Mouse (Mus musculus): ENCODE measurements around the gene Mtmr11.
"Not testable (repeated sequence)": the region's sequence is repeated elsewhere in the genome, so short reads cannot be mapped to it uniquely, and the experiment has no call there.

The Mtmr11 gene

GRCm38 (mm10) chr3:96172197-96173178, 10.7 kb downstream of the Mtmr11 start, which contains the start of gene Sf3b4:
Gene Sf3b4, plus strand, starts transcription at chr3:96172332.
- DNase-seq, result peak; percentile 86

DNA sequence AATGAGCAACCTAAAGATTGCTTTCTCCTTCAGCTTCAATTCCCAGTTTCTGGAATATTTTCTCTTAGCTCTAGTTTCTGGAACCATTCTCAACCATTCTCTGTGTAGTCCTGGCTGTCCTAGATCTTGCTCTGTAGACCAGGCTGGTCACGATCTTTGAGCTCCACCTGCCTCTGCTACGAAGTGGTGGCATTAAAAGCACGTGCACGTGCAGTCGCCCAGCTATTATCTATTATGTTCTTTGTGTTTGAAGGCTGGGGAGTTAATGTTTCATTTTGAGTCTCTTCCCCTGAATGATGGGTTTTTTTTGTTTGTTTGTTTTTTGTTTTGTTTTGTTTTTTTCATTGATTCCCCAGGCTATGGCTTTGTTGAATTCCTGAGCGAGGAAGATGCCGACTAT, 11.4 kb downstream of the Mtmr11 start:
- DNase-seq, result no peak

GRCm38 (mm10) chr3:96174042-96174441, 12.2 kb downstream of the Mtmr11 start:
- not testable (repeated sequence) for DNase-seq

GRCm38 (mm10) chr3:96175251-96175650, 13.4 kb downstream of the Mtmr11 start:
- DNase-seq, result no peak

DNA sequence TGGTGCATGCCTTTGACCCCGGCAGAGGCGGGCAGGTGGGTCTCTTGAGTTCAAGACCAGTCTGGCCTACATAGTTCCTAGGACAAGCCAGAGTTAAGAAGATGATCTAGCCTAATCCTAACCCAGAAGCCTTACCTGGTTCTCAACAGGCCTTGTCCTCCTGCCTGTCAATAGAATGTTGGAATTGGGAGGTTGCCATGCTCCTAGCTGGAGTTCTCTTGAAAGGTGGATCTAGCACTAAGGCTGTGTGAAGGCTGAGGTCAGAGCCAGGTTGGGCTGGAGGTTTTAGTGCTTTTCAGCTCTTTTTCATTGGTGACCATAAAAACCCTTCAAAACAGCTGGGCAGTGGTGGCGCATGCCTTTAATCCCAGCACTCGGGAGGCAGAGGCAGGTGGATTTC, 16.6 kb downstream of the Mtmr11 start:
- DNase-seq, result no peak

- no peak for DNase-seq
Measured at GRCm38 (mm10) chr3:96178902-96179301, 17.1 kb downstream of the Mtmr11 start.

- DNase-seq, result no peak
Measured at GRCm38 (mm10) chr3:96179531-96179930, 17.7 kb downstream of the Mtmr11 start.

DNA sequence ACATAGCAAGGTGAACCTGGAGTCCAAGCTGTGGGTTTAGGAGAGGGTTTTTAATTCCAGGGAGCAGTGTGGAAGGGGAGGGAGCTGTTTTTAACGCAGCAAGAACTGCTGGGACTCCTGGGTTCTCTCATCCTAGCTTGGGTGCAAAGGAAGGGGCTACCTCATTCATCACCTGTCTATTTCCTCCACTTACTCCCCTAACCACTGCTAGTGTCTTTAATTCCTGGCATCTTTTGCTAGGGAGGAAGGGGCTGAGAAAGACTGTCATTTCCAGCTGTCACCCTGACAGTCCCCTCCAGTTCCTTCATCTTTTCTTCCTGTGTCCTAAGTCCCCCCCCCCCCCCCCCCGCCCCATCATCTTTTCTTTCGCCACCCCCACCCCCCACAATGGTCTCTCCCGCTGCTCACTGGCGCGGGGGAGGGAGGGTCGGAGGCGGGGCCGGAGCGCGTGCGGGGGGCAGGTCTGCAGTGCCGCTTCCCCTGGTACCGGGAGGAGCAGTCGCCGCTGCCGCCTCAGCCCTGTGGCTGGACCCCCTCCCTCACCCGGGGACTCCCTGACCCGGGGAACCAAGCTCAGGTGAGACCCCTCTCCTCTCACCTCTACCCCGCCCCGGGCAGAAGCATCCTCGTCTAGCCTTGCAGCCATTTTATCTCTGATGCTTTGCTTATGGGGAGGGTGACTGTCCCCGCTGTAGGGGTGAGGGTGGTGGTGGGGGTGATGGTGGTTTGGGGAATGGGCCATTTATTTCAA, 19.1 kb downstream of the Mtmr11 start, which contains the start of gene Sv2a:
Gene Sv2a (plus strand): TSS at position 425 of the 751 bp plus-strand sequence.
- DNase-seq, result peak; percentile 77

- DNase-seq, result no peak
Measured at GRCm38 (mm10) chr3:96181510-96182381, 19.9 kb downstream of the Mtmr11 start.

DNA sequence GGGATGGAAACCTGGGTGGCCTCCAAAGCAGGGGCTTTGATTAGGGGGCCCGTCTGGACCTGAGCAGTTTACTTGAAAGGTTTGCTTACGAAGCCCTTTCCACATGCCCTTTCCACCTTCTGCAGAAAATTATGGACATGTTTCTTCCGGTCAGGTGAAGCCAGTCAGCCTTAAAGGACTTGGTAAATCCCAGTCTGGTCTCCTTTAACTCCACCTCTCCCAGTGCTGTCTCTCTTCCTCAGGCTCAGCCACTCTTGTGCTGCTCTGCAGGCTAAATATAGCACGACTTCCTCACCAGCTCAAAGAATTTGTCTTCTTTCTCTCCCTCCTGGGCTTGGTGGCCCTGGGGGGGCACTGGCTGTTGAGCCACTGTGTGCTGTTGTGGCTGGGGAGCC, 20.6 kb downstream of the Mtmr11 start:
- no peak for DNase-seq

DNA sequence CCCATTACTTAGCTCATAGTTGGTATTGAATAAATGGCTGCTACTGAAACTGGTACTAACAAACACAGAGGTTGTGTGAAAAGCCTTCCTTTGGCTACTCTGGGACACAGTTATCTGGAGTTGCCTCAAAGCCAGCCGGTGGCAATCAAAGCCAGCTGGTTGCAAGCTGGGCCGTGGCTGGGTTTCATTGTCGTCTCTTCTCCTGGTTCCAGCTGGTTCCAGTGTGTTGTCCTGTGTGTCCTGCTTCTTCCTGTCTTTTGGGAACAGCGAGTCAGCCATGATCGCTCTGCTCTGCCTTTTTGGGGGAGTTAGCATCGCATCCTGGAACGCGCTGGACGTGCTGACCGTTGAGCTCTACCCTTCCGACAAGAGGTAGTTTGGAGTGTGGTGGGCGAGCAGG, 31.2 kb downstream of the Mtmr11 start:
- DNase-seq, result no peak

DNA sequence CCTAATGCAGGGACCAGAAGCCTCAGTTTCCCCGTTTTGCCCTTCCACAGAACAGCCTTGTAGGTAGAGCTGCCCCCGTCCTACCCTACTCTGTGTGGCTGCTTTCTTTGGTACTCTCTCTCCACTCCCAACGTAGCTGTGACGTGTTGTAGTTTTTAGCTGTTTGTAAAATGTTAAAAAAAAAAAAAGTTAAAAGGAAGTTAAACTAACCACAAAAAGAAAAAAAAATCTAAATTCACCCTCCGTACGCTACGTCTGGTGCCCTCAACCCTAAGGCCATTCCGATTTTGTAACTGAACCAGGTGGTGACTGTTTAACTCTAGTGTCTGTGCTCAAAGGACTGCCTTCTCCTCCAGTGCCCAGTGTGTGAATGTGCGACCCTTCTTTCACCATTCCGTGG, 33.2 kb downstream of the Mtmr11 start:
- peak; percentile 17 for DNase-seq

DNA sequence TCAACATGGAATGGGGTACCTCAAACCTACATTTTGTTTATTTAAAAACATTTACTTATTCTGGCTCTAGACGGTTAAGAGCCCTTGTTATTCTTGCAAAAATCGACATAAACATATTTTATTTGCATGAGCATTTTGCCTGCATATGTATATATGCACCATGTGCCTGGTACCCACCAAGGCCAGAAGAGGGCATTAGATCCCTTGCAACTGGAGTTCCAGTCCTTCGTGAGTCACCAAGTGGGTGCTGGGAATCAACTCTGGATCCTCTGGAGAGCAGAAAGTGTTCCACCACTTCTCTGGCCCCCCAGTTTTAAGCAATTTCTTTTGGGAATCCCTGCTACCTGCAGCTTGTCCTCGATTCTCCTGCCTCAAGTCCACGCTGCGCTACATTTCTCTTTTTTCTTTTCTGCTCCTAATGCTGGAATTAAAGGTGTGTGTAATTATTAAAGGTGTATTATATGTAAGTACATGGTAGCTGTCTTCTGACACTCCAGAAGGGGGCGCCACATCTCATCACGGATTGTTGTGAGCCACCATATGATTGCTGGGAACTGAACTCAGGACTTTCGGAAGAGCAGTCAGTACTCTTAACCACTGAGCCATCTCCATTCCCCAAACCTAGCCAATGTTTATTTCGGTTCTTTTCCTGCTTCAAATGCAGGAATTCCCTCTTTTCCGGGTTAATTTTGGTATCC, 34.0 kb downstream of the Mtmr11 start:
- peak; percentile 60 for DNase-seq

DNA sequence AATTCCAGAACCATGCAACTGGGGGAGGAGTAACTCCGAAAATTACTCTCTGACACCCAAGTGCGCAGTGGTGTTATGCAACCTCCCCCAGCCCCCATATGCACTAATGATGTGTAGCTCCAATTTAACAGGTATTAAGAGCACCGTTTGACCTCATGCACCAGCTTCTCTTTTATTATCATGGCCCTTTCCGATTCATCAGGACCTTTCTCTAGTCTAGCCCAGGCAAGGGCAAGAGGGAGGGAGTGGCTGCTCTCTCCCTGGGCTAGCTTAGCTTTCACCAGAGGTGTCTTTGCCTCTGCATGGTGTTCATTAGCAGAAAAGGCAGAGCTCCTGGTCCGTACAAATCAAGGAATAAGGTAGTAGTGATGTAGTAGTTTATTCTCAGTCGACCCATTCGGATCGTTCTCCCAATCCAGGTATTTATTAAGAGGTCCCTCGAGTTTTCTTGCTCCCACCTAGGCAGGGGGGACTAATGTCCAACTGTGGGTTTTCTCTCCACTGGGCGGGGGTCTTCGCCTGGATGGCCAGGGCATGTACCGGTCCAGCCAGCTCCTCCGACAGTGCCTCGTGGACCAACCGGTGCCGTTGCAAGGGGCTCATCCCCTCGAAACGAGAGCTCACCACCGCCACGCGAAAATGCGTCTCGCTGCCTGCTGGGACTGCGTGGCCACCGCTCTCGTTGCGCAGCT, 34.8 kb downstream of the Mtmr11 start:
- DNase-seq, result peak; percentile 20

DNA sequence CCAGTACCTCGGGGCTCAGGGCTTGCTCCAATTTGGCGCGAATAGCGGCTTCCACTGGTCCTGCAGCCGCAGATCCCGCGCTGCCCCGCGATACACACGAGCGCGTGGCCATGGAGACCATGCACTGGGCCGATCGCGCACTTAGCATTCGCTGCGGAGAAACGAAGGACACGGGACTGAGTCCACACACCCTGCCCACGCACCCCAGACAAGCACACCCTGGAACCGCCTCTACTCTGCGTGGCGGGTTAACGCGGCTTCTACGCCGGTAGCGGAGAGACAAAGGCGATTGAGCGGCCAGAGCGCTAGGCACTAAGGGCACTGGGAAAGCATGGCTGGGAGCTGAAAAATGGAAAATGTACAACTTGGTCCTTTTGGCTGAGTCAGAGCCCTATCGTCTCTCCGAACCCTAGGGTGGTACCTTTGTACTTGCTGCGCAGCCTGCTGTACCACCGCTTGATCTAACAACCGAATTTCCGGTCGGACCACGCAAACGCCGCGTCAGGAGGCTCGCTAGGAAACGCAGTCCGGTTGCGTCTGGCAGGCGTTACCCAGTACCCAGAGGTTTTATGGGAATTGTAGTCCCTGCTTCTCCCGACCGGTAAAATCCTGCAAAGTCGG, 35.4 kb downstream of the Mtmr11 start:
- DNase-seq, result peak; percentile 81

DNA sequence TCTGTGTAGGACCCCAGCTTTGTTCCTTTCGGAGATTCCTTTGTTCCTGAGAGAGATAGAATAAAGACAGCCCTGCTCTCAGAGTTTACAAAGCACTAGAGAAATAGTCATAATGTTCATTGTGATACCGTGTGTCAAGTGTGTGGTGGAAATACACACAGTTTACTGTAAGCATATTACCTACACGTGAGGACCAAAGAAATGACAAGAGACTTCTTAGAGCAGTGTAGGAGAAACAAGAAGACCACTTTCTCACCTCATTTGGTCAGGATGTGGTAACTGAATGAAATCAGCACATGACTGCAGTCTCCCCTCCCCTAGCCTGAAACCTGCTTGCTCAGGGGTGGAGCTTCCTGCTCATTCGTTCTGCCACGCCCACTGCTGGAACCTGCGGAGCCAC, 36.4 kb downstream of the Mtmr11 start:
- DNase-seq, result peak; percentile 31

- DNase-seq, result not testable (repeated sequence)
Measured at GRCm38 (mm10) chr3:96198601-96199251, 36.9 kb downstream of the Mtmr11 start.

GRCm38 (mm10) chr3:96199731-96200130, 37.9 kb downstream of the Mtmr11 start:
- DNase-seq, result no peak

DNA sequence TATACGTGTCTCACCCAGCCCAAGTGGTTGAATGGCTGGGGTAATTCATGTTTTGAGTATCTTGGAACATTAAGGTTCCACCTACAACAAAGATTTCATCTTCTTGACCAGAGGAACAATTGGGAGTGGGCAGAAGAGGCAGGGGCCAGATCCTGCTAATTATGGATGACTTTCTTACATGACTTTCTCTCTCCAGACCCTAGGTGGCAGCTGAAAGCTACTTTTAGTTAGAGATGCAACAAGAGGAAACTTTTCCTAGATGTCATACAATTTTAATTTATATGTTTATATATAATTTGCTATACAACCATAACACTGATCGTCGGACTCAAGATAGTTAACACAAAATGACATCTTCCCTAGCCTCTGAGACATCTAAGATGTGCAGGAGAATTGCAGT, 46.0 kb downstream of the Mtmr11 start:
- no peak for DNase-seq

GRCm38 (mm10) chr3:96209242-96209641, 47.4 kb downstream of the Mtmr11 start:
- DNase-seq, result no peak
